Mouse (Mus musculus) kidney, postnatal 0 days (tissue): ENCODE measurements at regions not wholly inside any gene's neighbourhood (a gene's known extent, or its start where the extent isn't known, plus 50 kb on each side); places are given as distances from the start of the nearest gene placed in this dataset.

Experiments used
- ATAC-seq: fragments of 200-750 bp; cut with Nextera tagmentation; replicated peaks from 2 replicates; pipeline ENCODE4 v1.8.0; 2017; ENCODE audit warnings: low read depth, moderate number of reproducible peaks, moderate TSS enrichment, moderate library complexity; ENCODE audit not compliant: low FRiP score
- DNase-seq: peaks from one replicate; pipeline ENCODE4 v3.0.0-alpha.2; 2016; ENCODE audit warnings: low spot score
- H3K27ac ChIP-seq: fragments of 300-500 bp; sonication (generic); 2 replicates; pipeline ENCODE4 v1.5.1; 2014; ENCODE audit warnings: mild to moderate bottlenecking
- H3K27me3 ChIP-seq: fragments of 300-500 bp; sonication (generic); 2 replicates; pipeline ENCODE4 v1.6.1; 2014; ENCODE audit warnings: low read length, mixed read lengths; ENCODE audit not compliant: insufficient read depth
- H3K36me3 ChIP-seq: fragments of 300-500 bp; sonication (generic); 2 replicates; pipeline ENCODE4 v1.6.1; 2014; ENCODE audit warnings: low read length, mixed read lengths; ENCODE audit not compliant: insufficient read depth
- H3K4me1 ChIP-seq: fragments of 300-500 bp; sonication (generic); replicated peaks from 2 replicates; pipeline ENCODE4 v1.6.1; 2014; ENCODE audit warnings: antibody characterized with exemption, low read length, mixed read lengths; ENCODE audit not compliant: insufficient read depth
- H3K4me2 ChIP-seq: fragments of 300-500 bp; sonication (generic); 2 replicates; pipeline ENCODE4 v1.6.1; 2014; ENCODE audit warnings: mild to moderate bottlenecking, low read length, moderate library complexity, mixed read lengths
- H3K4me3 ChIP-seq: fragments of 300-500 bp; sonication (generic); replicated peaks from 2 replicates; pipeline ENCODE4 v1.5.1; 2014; ENCODE audit warnings: low read depth, low read length
- H3K9ac ChIP-seq: fragments of 300-500 bp; sonication (generic); 2 replicates; pipeline ENCODE4 v1.6.1; 2014; ENCODE audit warnings: low read depth, low read length
- H3K9me3 ChIP-seq: fragments of 300-500 bp; sonication (generic); replicated peaks from 2 replicates; pipeline ENCODE4 v1.6.1; 2016; ENCODE audit warnings: low read length, inconsistent platforms, mixed read lengths
- CTCF ChIP-seq: IDR thresholded peaks from 2 replicates; pipeline ENCODE4 v1.5.1; 2016; ENCODE audit warnings: antibody characterized with exemption, low read depth, mild to moderate bottlenecking, moderate library complexity
- WGBS: fragments of 180-500 bp; shearing (Covaris S2); extraction: QIAGEN DNeasy Blood & Tissue Kit; methylation state at CpG from one replicate; pipeline ENCODE4 v1.1.7; 2014; 5-methylcytosine and 5-hydroxymethylcytosine counted together

GRCm38 (mm10) chr1:142403602-142404001 is 1236.9 kb upstream of the B3galt2 start:
- WGBS, result 75% methylated on average over 5 of the region's 5 CpGs
- H3K9ac ChIP-seq, result no peak overlapping the region

GRCm38 (mm10) chr1:142422711-142423110 is 1217.8 kb upstream of the B3galt2 start:
- 63% methylated on average over 1 of the region's 1 CpGs for WGBS
- Histone ChIP-seq H3K4me2 (no peak overlapping the region), H3K36me3 (no peaks in the 10 kb centered on the region), H3K27ac (no peak overlapping the region), H3K9me3 (no peaks in the 10 kb centered on the region), H3K4me1 (no peaks in the 10 kb centered on the region), H3K9ac (no peak overlapping the region), H3K27me3 (no peaks in the 10 kb centered on the region), H3K4me3 (no peak overlapping the region)
- DNase-seq (no peak), ATAC-seq (no peak)
- TF ChIP-seq CTCF, result no peak

More at GRCm38 (mm10) chr1:142403602-142404001, 1236.9 kb upstream of the B3galt2 start:
- Histone ChIP-seq H3K36me3 (no peaks in the 10 kb centered on the region), H3K4me2 (no peak overlapping the region), H3K27me3 (no peaks in the 10 kb centered on the region), H3K27ac (no peak overlapping the region), H3K4me3 (no peak overlapping the region), H3K9me3 (no peaks in the 10 kb centered on the region), H3K4me1 (no peaks in the 10 kb centered on the region)
- no peak for ATAC-seq
- no peak for DNase-seq
- no peak for TF ChIP-seq CTCF

GRCm38 (mm10) chr1:142433300-142433699 is 1207.2 kb upstream of the B3galt2 start:
- TF ChIP-seq CTCF, result no peak
- no peaks in the 10 kb centered on the region for H3K36me3 ChIP-seq
- 89% methylated on average over 6 of the region's 6 CpGs for WGBS
- ATAC-seq, result no peak
- H3K9ac ChIP-seq, result no peak overlapping the region
- no peak overlapping the region for H3K27ac ChIP-seq
- H3K4me2 ChIP-seq, result no peak overlapping the region
- no peaks in the 10 kb centered on the region for H3K4me1 ChIP-seq
- no peaks in the 10 kb centered on the region for H3K27me3 ChIP-seq
- no peaks in the 10 kb centered on the region for H3K9me3 ChIP-seq
- no peak for DNase-seq
- no peak overlapping the region for H3K4me3 ChIP-seq

GRCm38 (mm10) chr1:142441592-142441991 is 1198.9 kb upstream of the B3galt2 start:
- no peaks in the 10 kb centered on the region for H3K9me3 ChIP-seq
- H3K27me3 ChIP-seq, result no peaks in the 10 kb centered on the region
- DNase-seq, result no peak
- 79% methylated on average over 2 of the region's 2 CpGs for WGBS
- no peak overlapping the region for H3K4me2 ChIP-seq
- H3K9ac ChIP-seq, result no peak overlapping the region
- no peak overlapping the region for H3K27ac ChIP-seq
- no peak overlapping the region for H3K4me3 ChIP-seq
- no peak for ATAC-seq
- TF ChIP-seq CTCF, result no peak
- no peaks in the 10 kb centered on the region for H3K4me1 ChIP-seq
- no peaks in the 10 kb centered on the region for H3K36me3 ChIP-seq

- no peak overlapping the region for H3K9ac ChIP-seq
- H3K27me3 ChIP-seq, result no peaks in the 10 kb centered on the region
- no peaks in the 10 kb centered on the region for H3K36me3 ChIP-seq
- H3K4me2 ChIP-seq, result no peak overlapping the region
- no peak overlapping the region for H3K27ac ChIP-seq
- 79% methylated on average over 2 of the region's 2 CpGs for WGBS
- H3K4me3 ChIP-seq, result no peak overlapping the region
- ATAC-seq, result no peak
- H3K4me1 ChIP-seq, result no peaks in the 10 kb centered on the region
- H3K9me3 ChIP-seq, result no peaks in the 10 kb centered on the region
- TF ChIP-seq CTCF, result no peak
- no peak for DNase-seq
Measured at GRCm38 (mm10) chr1:142468235-142468634, 1172.2 kb upstream of the B3galt2 start.

GRCm38 (mm10) chr1:142470114-142470513 is 1170.3 kb upstream of the B3galt2 start:
- Histone ChIP-seq H3K9me3 (no peaks in the 10 kb centered on the region), H3K4me2 (no peak overlapping the region), H3K4me1 (no peaks in the 10 kb centered on the region), H3K27me3 (no peaks in the 10 kb centered on the region), H3K36me3 (no peaks in the 10 kb centered on the region), H3K9ac (no peak overlapping the region), H3K27ac (no peak overlapping the region), H3K4me3 (no peak overlapping the region)
- DNase-seq (peak; percentile 6), ATAC-seq (no peak)
- no peak for TF ChIP-seq CTCF
